Mouse (Mus musculus) limb, embryonic 13.5 days (tissue): ENCODE measurements around the gene Mbd6. TPM values are rescaled to one million over a fixed set of nuclear protein-coding genes. Genes with fewer than 3 reads are reported as not detected.

Experiments
- ATAC-seq: fragments of 200-750 bp; cut with Nextera tagmentation; 2 replicates; pipeline ENCODE4 v1.8.0; 2017; ENCODE audit warnings: low read depth, moderate number of reproducible peaks, moderate TSS enrichment; ENCODE audit not compliant: low FRiP score
- H3K27ac ChIP-seq: fragments of 300-500 bp; sonication (generic); 2 replicates; pipeline ENCODE4 v1.5.1; 2015; ENCODE audit warnings: inconsistent platforms, mild to moderate bottlenecking, moderate library complexity
- H3K27me3 ChIP-seq: fragments of 300-500 bp; sonication (generic); 2 replicates; pipeline ENCODE4 v1.6.1; 2015; ENCODE audit warnings: mild to moderate bottlenecking, inconsistent platforms
- H3K36me3 ChIP-seq: fragments of 300-500 bp; sonication (generic); 2 replicates; pipeline ENCODE4 v1.6.1; 2015; ENCODE audit warnings: inconsistent platforms, mild to moderate bottlenecking, moderate library complexity
- H3K4me1 ChIP-seq: fragments of 300-500 bp; sonication (generic); 2 replicates; pipeline ENCODE4 v1.6.1; 2015; ENCODE audit warnings: inconsistent platforms
- H3K4me2 ChIP-seq: fragments of 300-500 bp; sonication (generic); replicated peaks from 2 replicates; pipeline ENCODE4 v1.6.1; 2015; ENCODE audit warnings: inconsistent platforms, mild to moderate bottlenecking, moderate library complexity
- H3K4me3 ChIP-seq: fragments of 300-500 bp; sonication (generic); 2 replicates; pipeline ENCODE4 v1.5.1; 2015; ENCODE audit warnings: moderate library complexity, mild to moderate bottlenecking, inconsistent platforms
- H3K9ac ChIP-seq: fragments of 300-500 bp; sonication (generic); 2 replicates; pipeline ENCODE4 v1.6.1; 2015; ENCODE audit warnings: mild to moderate bottlenecking, inconsistent platforms
- H3K9me3 ChIP-seq: fragments of 300-500 bp; sonication (generic); 2 replicates; pipeline ENCODE4 v1.6.1; 2016; ENCODE audit warnings: inconsistent platforms
- WGBS: fragments of 180-500 bp; shearing (Covaris S2); methylation state at CpG from one replicate; pipeline ENCODE4 v1.1.7; 2015; 5-methylcytosine and 5-hydroxymethylcytosine counted together
- polyA plus RNA-seq: library from polyadenylated mRNA; unstranded; fragments of >200 nt; fragmentation: Nextera tagmentation; extraction: Ambion mirVana; gene quantifications from 2 replicates; pipeline ENCODE4 v1.2.1, GENCODE M21; 2015

The Mbd6 gene
- polyA plus RNA-seq, 1 experiment from 2014 or later, result 15.0 TPM

- H3K9me3 ChIP-seq, result no peaks in the 10 kb centered on the region
- H3K4me3 ChIP-seq, result no peak overlapping the region
- no peaks in the 10 kb centered on the region for H3K4me1 ChIP-seq
- no peak overlapping the region for H3K4me2 ChIP-seq
- 78% methylated on average over 5 of the region's 5 CpGs for WGBS
- ATAC-seq, result no peak
- no peak overlapping the region for H3K9ac ChIP-seq
- H3K36me3 ChIP-seq, result no peaks in the 10 kb centered on the region
- H3K27me3 ChIP-seq, result no peaks in the 10 kb centered on the region
- no peak overlapping the region for H3K27ac ChIP-seq
Measured at GRCm38 (mm10) chr10:127250810-127251209, 38.0 kb downstream of the Mbd6 start.

- ATAC-seq, result no peak
- Histone ChIP-seq H3K4me3 (no peak overlapping the region), H3K9ac (no peak overlapping the region), H3K4me1 (peaks cover 8% of the 10 kb centered on the region), H3K27me3 (peaks cover 10% of the 10 kb centered on the region), H3K27ac (no peak overlapping the region), H3K36me3 (peaks cover 21% of the 10 kb centered on the region), H3K4me2 (no peak overlapping the region), H3K9me3 (no peaks in the 10 kb centered on the region)
- WGBS, result 68% methylated on average over 18 of the region's 18 CpGs
Measured at GRCm38 (mm10) chr10:127238241-127238824, 50.5 kb downstream of the Mbd6 start.

GRCm38 (mm10) chr10:127236541-127236940 lies 52.3 kb downstream of the Mbd6 start:
- peaks cover 8% of the 10 kb centered on the region for H3K4me1 ChIP-seq
- H3K36me3 ChIP-seq, result peaks cover 8% of the 10 kb centered on the region
- no peak overlapping the region for H3K4me3 ChIP-seq
- H3K4me2 ChIP-seq, result no peak overlapping the region
- H3K9ac ChIP-seq, result 0 out of 2 replicates have a peak overlapping the region, but pooled peaks have one; percentile 31
- ATAC-seq, result no peak
- H3K27ac ChIP-seq, result no peak overlapping the region
- H3K9me3 ChIP-seq, result no peaks in the 10 kb centered on the region
- peaks cover 10% of the 10 kb centered on the region for H3K27me3 ChIP-seq
- WGBS, result 22% methylated on average over 9 of the region's 9 CpGs

- Histone ChIP-seq H3K4me1 (peaks cover 8% of the 10 kb centered on the region), H3K4me2 (no peak overlapping the region), H3K9ac (no peak overlapping the region), H3K36me3 (no peaks in the 10 kb centered on the region; the same call in none of the 2 replicates), H3K27ac (no peak overlapping the region), H3K4me3 (no peak overlapping the region), H3K27me3 (peaks cover 4% of the 10 kb centered on the region), H3K9me3 (no peaks in the 10 kb centered on the region)
- WGBS, result 74% methylated on average over 9 of the region's 9 CpGs
- no peak for ATAC-seq
Measured at GRCm38 (mm10) chr10:127233141-127233540, 55.7 kb downstream of the Mbd6 start.

Other genes with a start within 250 kb of the Mbd6 start
- 65.5 and 66.9 TPM in 2 replicates for gene Mettl1, start 247.6 kb downstream of the Mbd6 start, polyA plus RNA-seq
- gene Eef1akmt3, start 247.5 kb downstream of the Mbd6 start, polyA plus RNA-seq, result 1.0 and 1.1 TPM in 2 replicates
- gene Cyp27b1, start 240.8 kb downstream of the Mbd6 start, polyA plus RNA-seq, result 0.10 and 0.15 TPM in 2 replicates
- 1.5 and 1.8 TPM in 2 replicates for gene March9, start 228.8 kb downstream of the Mbd6 start, polyA plus RNA-seq
- 2,027 and 2,061 TPM in 2 replicates for gene Cdk4, start 225.5 kb downstream of the Mbd6 start, polyA plus RNA-seq
- gene Tspan31, start 218.8 kb downstream of the Mbd6 start, polyA plus RNA-seq, result 174 and 188 TPM in 2 replicates
- gene Agap2, start 213.7 kb downstream of the Mbd6 start, polyA plus RNA-seq, result 0.29 and 0.43 TPM in 2 replicates
- gene Os9, start 167.9 kb downstream of the Mbd6 start, polyA plus RNA-seq, result 80.8 and 84.9 TPM in 2 replicates
- gene B4galnt1, start 123.8 kb downstream of the Mbd6 start, polyA plus RNA-seq, result 6.2 and 6.9 TPM in 2 replicates
- 1.4 and 1.6 TPM in 2 replicates for gene Slc26a10, start 108.4 kb downstream of the Mbd6 start, polyA plus RNA-seq
- 108 and 111 TPM in 2 replicates for gene Arhgef25, start 98.9 kb downstream of the Mbd6 start, polyA plus RNA-seq
- gene Dtx3, start 93.3 kb downstream of the Mbd6 start, polyA plus RNA-seq, result 169 and 173 TPM in 2 replicates
- 27.6 and 29.1 TPM in 2 replicates for gene Pip4k2c, start 77.4 kb downstream of the Mbd6 start, polyA plus RNA-seq
- 4.2 and 4.8 TPM in 2 replicates for gene Kif5a, start 25.7 kb downstream of the Mbd6 start, polyA plus RNA-seq
- 188 and 192 TPM in 2 replicates for gene Dctn2, start 22.6 kb downstream of the Mbd6 start, polyA plus RNA-seq
- 118 and 122 TPM in 2 replicates for gene Mars, start 22.8 kb upstream of the Mbd6 start, polyA plus RNA-seq
- gene Arhgap9, start 32.9 kb upstream of the Mbd6 start, polyA plus RNA-seq, result 5.2 and 5.4 TPM in 2 replicates
- 14.8 and 16.5 TPM in 2 replicates for gene Gli1, start 53.0 kb upstream of the Mbd6 start, polyA plus RNA-seq
- 0.04 and 0.05 TPM in 2 replicates for gene Inhbe, start 65.4 kb upstream of the Mbd6 start, polyA plus RNA-seq
- gene Inhbc, start 81.4 kb upstream of the Mbd6 start, polyA plus RNA-seq, result not detected in 2 replicates
- gene R3hdm2, start 91.3 kb upstream of the Mbd6 start, polyA plus RNA-seq, result 43.3 and 54.5 TPM in 2 replicates
- 20.8 and 20.9 TPM in 2 replicates for gene Stac3, start 212.7 kb upstream of the Mbd6 start, polyA plus RNA-seq
- 8.7 and 10.1 TPM in 2 replicates for gene Ndufa4l2, start 225.9 kb upstream of the Mbd6 start, polyA plus RNA-seq
- gene Shmt2, start 233.4 kb upstream of the Mbd6 start, polyA plus RNA-seq, result 97.4 and 98.1 TPM in 2 replicates
- gene Nxph4, start 245.5 kb upstream of the Mbd6 start, polyA plus RNA-seq, result 10.7 and 12.5 TPM in 2 replicates